Mouse (Mus musculus): ENCODE results near the gene Kif6. TPM values are rescaled to one million over a fixed set of nuclear protein-coding genes. Genes with fewer than 3 reads are reported as not detected.

Gene Kif6
- polyA plus RNA-seq, 1 experiment from 2014 or later: 4.8 TPM

- Histone ChIP-seq H3K4me3 (ENCODE audit: low read depth, low read length) (no peak overlapping the region), H3K4me2 (no peak overlapping the region), H3K9ac (no peak overlapping the region), H3K36me3 (ENCODE audit: insufficient read depth) (no peaks in the 10 kb centered on the region), H3K27me3 (ENCODE audit: insufficient read depth, low read length) (no peaks in the 10 kb centered on the region), H3K4me1 (ENCODE audit: insufficient read depth) (peaks cover 16% of the 10 kb centered on the region), H3K9me3 (ENCODE audit: low read depth, low read length) (no peaks in the 10 kb centered on the region), H3K27ac (ENCODE audit: low read depth) (no peak overlapping the region)
- no peak for ATAC-seq (ENCODE audit: insufficient read depth)
- 71% methylated on average over 6 of the region's 6 CpGs for WGBS
- no peak for TF ChIP-seq CTCF (IDR thresholded peaks at IDR 0.05; ENCODE audit: low read depth)
- no peak for DNase-seq
These were observed 119.1 kb downstream of the Kif6 start for GRCm38 (mm10) chr17:49734079-49734478.

GRCm38 (mm10) chr17:49734776-49735175 is 119.8 kb downstream of the Kif6 start:
- no peak for TF ChIP-seq CTCF (IDR thresholded peaks at IDR 0.05; ENCODE audit: low read depth)
- DNase-seq: no peak
- no peak for ATAC-seq (ENCODE audit: insufficient read depth)
- Histone ChIP-seq H3K4me3 (ENCODE audit: low read depth, low read length) (no peak overlapping the region), H3K27me3 (ENCODE audit: insufficient read depth, low read length) (no peaks in the 10 kb centered on the region), H3K9me3 (ENCODE audit: low read depth, low read length) (no peaks in the 10 kb centered on the region), H3K4me2 (no peak overlapping the region), H3K9ac (no peak overlapping the region), H3K27ac (ENCODE audit: low read depth) (no peak overlapping the region), H3K4me1 (ENCODE audit: insufficient read depth) (peaks cover 16% of the 10 kb centered on the region), H3K36me3 (ENCODE audit: insufficient read depth) (no peaks in the 10 kb centered on the region)
- WGBS: 86% methylated on average over 2 of the region's 2 CpGs

GRCm38 (mm10) chr17:49736364-49736763 is 121.4 kb downstream of the Kif6 start:
- Histone ChIP-seq H3K4me3 (ENCODE audit: low read depth, low read length) (no peak overlapping the region), H3K36me3 (ENCODE audit: insufficient read depth) (no peaks in the 10 kb centered on the region), H3K27me3 (ENCODE audit: insufficient read depth, low read length) (no peaks in the 10 kb centered on the region), H3K9me3 (ENCODE audit: low read depth, low read length) (no peaks in the 10 kb centered on the region), H3K4me1 (ENCODE audit: insufficient read depth) (peaks cover 18% of the 10 kb centered on the region), H3K27ac (ENCODE audit: low read depth) (peak overlapping the region; percentile 50; the same call in 1 of the 2 replicates), H3K9ac (no peak overlapping the region), H3K4me2 (no peak overlapping the region)
- DNase-seq: no peak
- WGBS: 69% methylated on average over 3 of the region's 3 CpGs
- no peak for ATAC-seq (ENCODE audit: insufficient read depth)
- TF ChIP-seq CTCF (IDR thresholded peaks at IDR 0.05; ENCODE audit: low read depth): peak; percentile 49

GRCm38 (mm10) chr17:49737217-49737774 is 122.4 kb downstream of the Kif6 start:
- DNase-seq (peak; percentile 84), ATAC-seq (ENCODE audit: insufficient read depth) (peak; percentile 51; the same call in 1 of the 2 replicates)
- H3K27ac ChIP-seq (ENCODE audit: low read depth): peak overlapping the region; percentile 63; the same call in 1 of the 2 replicates

GRCm38 (mm10) chr17:49738351-49738750 is 123.4 kb downstream of the Kif6 start:
- Histone ChIP-seq H3K27ac (ENCODE audit: low read depth) (peak overlapping the region; percentile 63), H3K4me3 (ENCODE audit: low read depth, low read length) (no peak overlapping the region), H3K27me3 (ENCODE audit: insufficient read depth, low read length) (no peaks in the 10 kb centered on the region), H3K4me2 (peak overlapping the region; percentile 10; the same call in 1 of the 2 replicates), H3K36me3 (ENCODE audit: insufficient read depth) (no peaks in the 10 kb centered on the region), H3K9ac (no peak overlapping the region), H3K9me3 (ENCODE audit: low read depth, low read length) (no peaks in the 10 kb centered on the region), H3K4me1 (ENCODE audit: insufficient read depth) (peaks cover 18% of the 10 kb centered on the region)
- peak; percentile 74 for ATAC-seq (ENCODE audit: insufficient read depth)
- WGBS: 25% methylated on average over 11 of the region's 11 CpGs
- no peak for TF ChIP-seq CTCF (IDR thresholded peaks at IDR 0.05; ENCODE audit: low read depth)
- peak; percentile 81 for DNase-seq

More at GRCm38 (mm10) chr17:49737217-49737774, 122.4 kb downstream of the Kif6 start:
- Histone ChIP-seq H3K4me2 (0 out of 2 replicates have a peak overlapping the region, but pooled peaks have one; percentile 10), H3K36me3 (ENCODE audit: insufficient read depth) (no peaks in the 10 kb centered on the region), H3K9ac (no peak overlapping the region), H3K27me3 (ENCODE audit: insufficient read depth, low read length) (no peaks in the 10 kb centered on the region), H3K4me3 (ENCODE audit: low read depth, low read length) (no peak overlapping the region), H3K4me1 (ENCODE audit: insufficient read depth) (peaks cover 18% of the 10 kb centered on the region), H3K9me3 (ENCODE audit: low read depth, low read length) (no peaks in the 10 kb centered on the region)
- TF ChIP-seq CTCF (IDR thresholded peaks at IDR 0.05; ENCODE audit: low read depth): no peak
- WGBS: 45% methylated on average over 6 of the region's 6 CpGs

- DNase-seq: no peak
- H3K27ac ChIP-seq (ENCODE audit: low read depth): no peak overlapping the region
- no peaks in the 10 kb centered on the region for H3K27me3 ChIP-seq (ENCODE audit: insufficient read depth, low read length)
- no peak overlapping the region for H3K4me3 ChIP-seq (ENCODE audit: low read depth, low read length)
- H3K36me3 ChIP-seq (ENCODE audit: insufficient read depth): no peaks in the 10 kb centered on the region
- H3K4me1 ChIP-seq (ENCODE audit: insufficient read depth): peaks cover 18% of the 10 kb centered on the region
- no peaks in the 10 kb centered on the region for H3K9me3 ChIP-seq (ENCODE audit: low read depth, low read length)
- H3K9ac ChIP-seq: no peak overlapping the region
- WGBS: 82% methylated on average over 9 of the region's 9 CpGs
- H3K4me2 ChIP-seq: no peak overlapping the region
- ATAC-seq (ENCODE audit: insufficient read depth): no peak
- no peak for TF ChIP-seq CTCF (IDR thresholded peaks at IDR 0.05; ENCODE audit: low read depth)
These were observed 125.2 kb downstream of the Kif6 start for GRCm38 (mm10) chr17:49739896-49740679.

GRCm38 (mm10) chr17:49741172-49741571 is 126.2 kb downstream of the Kif6 start:
- TF ChIP-seq CTCF (IDR thresholded peaks at IDR 0.05; ENCODE audit: low read depth): 0 out of 2 replicates have a peak, but pooled peaks have one; percentile 1
- no peak overlapping the region for H3K4me2 ChIP-seq
- no peak for ATAC-seq (ENCODE audit: insufficient read depth)

More at GRCm38 (mm10) chr17:49741172-49741571, 126.2 kb downstream of the Kif6 start:
- Histone ChIP-seq H3K4me3 (ENCODE audit: low read depth, low read length) (no peak overlapping the region), H3K9ac (no peak overlapping the region), H3K36me3 (ENCODE audit: insufficient read depth) (no peaks in the 10 kb centered on the region), H3K4me1 (ENCODE audit: insufficient read depth) (peaks cover 18% of the 10 kb centered on the region), H3K27me3 (ENCODE audit: insufficient read depth, low read length) (no peaks in the 10 kb centered on the region), H3K27ac (ENCODE audit: low read depth) (no peak overlapping the region), H3K9me3 (ENCODE audit: low read depth, low read length) (no peaks in the 10 kb centered on the region)
- DNase-seq: peak; percentile 64
- 62% methylated on average over 4 of the region's 4 CpGs for WGBS

Measured in lung, embryonic 14.5 days (tissue).